Mouse (Mus musculus): ENCODE measurements around the gene Cyth1.

The Cyth1 gene

DNA sequence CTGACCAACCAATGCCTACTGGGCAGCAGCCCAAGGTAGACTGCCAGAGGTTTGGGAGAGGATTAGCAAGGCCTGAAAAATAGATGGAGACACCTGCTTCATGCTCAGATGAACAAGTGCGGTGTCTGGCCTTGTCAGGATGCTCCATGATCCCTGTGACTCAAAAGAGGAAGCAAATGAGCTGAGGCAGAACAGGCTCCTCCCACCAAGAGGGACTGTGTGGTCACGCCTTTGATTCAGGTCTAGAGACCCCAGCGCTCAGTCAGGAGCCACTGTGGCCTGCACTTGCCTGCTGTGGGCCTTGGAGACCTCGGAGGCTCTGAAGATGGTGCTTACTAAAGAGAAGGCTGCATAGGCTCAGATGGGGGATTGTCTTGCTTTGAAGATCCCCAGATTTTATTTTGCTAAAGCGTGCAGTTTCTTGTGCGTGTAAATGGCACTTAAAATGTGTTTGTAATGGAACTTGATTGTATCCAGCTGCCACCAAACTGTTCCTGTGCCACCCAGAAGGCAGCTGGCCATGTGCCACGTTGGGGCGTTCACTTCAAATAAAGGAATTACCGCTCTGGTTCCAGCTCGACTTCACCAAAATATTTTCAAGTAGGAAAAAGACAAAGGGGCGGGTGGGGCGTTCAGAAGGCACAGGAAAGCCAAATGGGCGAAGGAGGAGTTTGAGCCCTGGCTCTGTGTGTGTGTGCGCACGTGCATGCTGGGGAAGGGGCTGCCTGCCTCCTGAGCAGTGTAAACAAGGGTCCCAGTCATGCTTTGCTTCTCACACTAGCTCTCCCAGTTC is 6.0 kb upstream of the Cyth1 start:
- DNase-seq (ENCODE audit: low spot score), result no peak

DNA sequence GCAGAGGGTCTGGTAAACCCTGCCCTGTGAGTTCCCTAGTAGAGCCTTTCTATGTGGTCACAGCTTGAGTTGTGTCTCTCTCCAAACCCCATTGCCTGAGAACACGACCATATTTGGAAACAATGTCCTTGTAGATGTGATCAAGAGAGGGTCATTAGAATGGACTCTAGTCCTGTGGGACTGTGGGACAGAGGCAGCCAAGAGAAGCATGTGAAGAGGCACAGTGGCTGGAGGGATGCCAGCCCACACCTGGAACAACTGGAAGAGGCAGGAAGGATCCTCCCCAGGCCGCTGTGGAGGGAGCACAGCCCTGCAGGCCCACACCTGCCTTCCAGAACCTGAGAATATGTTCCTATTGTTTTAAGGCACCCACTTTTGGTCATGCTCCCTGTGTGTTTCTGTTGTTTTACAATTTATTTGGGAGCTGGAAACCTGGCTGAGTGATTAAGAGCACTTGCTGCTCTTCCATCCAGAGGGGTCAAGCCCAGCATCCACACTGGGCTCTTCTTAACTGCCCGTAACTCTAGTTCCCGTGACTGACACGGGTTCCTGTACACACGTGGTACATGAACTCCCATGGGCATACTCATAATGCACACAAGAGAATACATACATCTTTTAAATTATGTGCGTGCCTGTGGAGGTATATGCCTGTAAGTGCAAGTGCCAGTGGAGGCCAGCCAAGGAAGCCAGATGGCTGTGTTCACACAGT is 5.2 kb upstream of the Cyth1 start:
- DNase-seq (ENCODE audit: low spot score), result no peak

DNA sequence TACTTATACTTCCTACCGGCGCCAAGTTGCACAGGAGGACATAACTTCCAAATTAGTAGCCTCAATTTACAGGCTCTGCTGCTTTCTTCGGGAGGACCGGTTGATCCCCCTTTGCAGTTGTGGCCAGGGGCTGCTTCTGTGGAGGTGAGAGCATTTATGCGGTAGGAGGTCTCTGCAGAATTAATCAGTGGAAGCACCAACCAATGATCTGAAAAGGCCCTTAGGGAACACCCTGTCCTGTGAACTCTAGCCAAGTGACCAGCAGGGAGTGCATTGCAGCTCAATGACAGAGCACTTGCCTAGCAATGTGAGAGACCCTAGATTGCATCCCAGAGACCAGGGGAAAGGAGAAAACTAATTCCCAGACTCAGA is 606 bp upstream of the Cyth1 start:
- no peak for DNase-seq (ENCODE audit: low spot score)

DNA sequence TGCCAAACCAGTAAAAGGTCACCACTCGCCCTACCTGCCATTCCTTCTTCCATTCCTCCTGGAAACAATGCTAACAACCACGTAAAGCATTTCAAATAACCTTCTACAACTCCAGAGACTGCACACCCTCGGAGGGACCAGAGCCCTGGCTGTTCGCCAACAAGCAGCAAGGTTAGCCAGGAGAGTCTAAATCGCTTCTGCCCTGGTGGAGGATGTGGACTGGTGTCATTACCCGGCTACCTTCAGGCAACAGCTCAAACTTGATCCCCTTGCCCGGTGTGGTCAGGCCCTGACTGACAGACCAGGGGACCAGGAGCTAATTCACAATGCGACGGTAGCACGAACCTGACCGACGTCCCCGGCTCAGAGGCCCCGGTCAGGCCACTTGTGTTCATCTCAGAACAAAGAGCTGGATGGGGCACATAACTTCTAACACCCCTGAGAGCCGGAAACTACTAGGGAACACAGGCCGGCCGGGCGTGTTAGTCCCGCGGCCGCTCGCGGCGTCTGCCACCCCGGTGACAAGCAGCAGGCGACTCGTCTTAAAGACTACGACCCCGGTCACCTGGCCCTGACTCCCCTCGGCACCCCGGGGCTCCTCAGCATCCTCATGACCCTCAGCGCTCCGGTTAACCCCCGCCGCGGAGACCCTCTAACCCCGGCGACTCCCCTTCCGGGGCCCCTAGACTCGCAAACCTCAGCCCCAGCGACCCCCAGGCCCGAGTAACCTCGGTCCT is 865 bp downstream of the Cyth1 start:
- DNase-seq (ENCODE audit: low spot score), result no peak

DNA sequence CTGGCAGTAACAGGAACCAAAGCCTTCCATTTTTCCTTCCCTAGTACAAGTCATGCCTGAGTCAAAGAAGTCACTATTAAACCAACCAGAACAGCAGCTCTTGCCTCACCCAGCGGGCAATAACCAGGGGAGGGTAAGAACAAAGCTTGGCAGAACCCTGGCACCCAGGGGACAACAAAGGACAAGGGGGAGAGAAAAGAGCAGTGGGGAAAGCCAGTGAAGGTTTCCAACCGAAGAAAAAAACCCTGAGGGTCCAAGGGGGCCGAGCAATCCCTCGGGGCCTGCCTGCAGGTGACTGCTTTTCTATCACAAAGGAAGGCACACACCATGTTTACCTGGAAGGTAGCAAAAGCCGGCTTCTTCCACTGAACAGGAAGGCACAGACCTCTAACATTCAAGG is 1.7 kb downstream of the Cyth1 start:
- DNase-seq (ENCODE audit: low spot score), result no peak

DNA sequence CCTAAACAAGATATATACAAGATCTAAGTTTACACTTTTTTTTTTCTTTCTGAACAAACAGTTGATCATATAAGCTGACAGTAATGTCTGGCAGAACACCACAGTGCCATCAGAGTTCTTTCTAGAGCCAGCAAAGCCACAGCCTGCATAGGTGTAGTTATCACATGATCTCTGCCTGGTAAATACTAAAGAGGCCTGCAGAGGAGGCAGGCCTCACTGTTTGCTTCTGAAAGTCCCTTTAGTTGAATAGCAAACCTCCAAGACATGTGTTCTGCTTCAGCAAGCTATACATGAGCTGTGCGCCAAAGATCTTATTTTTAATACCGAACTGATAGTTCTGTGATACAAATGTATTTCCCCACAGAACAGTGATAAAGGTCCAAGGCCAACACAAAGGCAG is 3.3 kb downstream of the Cyth1 start:
- no peak for DNase-seq (ENCODE audit: low spot score)

DNA sequence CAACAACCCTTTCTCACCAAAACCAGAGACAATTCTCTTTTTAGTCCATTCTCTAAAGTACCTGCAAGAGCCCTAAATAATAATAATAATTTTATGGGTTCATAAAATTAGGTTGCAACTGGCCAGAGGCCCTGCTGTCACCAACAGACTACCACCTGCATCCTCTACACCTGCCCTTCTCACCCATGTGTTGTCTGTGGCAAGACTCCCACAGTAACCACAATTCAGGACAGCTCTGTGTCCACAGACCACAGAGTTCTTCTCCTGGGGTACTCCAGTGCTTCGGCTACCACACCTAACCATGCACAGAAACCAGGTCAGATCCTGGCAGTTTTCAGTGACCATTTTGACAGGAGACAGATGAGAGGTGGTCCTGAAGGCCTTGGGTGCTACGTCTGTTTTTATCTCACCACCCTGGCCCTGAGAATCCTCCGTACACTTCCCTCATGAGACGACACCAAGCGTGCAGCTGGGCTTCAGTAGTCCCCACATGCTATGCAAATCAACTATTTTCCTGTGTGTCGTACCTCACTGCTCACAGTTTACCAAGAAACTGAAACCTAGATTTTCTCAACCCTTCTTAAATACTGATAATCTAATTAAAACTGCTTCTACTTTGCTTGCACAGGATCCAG is 4.6 kb downstream of the Cyth1 start:
- no peak for DNase-seq (ENCODE audit: low spot score)

DNA sequence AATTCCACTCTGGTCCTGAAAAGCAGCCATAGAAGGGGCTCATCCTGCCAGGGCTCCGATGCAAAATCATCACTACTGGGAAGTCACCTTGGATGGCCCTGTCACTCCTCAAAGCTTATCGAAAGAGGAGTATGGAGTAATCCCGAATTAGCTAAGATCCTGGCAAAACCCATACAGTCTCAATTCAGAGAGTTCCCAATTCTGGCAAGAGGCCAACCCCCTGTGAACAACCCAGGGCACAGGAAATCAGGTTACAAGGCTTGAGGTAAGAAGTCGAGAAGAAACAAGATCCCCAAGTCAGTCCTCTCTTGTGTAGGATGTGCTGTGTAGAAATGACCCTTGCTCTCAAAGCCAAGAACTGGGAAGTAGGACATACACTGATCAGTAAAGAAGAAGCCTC is 5.9 kb downstream of the Cyth1 start:
- no peak for DNase-seq (ENCODE audit: low spot score)

DNA sequence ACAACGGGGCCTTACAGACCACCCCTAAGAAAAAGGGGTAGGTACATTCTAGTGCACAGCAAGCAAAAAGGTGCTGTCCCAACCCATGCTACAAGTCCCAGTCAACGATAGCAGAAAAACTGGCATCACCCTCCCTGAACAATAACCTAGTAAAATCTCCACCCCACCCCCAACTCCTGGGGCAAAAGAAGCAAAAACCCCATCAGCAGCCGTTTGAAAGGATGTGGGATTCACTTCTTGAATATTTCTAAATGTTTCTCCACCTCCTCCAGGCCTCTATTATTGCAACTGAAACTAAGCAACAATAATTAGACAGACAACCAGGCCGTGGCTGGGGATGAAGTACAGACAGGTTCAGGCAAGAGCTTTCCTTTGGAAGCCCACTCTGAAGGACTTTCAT is 8.0 kb downstream of the Cyth1 start:
- DNase-seq (ENCODE audit: low spot score), result no peak

DNA sequence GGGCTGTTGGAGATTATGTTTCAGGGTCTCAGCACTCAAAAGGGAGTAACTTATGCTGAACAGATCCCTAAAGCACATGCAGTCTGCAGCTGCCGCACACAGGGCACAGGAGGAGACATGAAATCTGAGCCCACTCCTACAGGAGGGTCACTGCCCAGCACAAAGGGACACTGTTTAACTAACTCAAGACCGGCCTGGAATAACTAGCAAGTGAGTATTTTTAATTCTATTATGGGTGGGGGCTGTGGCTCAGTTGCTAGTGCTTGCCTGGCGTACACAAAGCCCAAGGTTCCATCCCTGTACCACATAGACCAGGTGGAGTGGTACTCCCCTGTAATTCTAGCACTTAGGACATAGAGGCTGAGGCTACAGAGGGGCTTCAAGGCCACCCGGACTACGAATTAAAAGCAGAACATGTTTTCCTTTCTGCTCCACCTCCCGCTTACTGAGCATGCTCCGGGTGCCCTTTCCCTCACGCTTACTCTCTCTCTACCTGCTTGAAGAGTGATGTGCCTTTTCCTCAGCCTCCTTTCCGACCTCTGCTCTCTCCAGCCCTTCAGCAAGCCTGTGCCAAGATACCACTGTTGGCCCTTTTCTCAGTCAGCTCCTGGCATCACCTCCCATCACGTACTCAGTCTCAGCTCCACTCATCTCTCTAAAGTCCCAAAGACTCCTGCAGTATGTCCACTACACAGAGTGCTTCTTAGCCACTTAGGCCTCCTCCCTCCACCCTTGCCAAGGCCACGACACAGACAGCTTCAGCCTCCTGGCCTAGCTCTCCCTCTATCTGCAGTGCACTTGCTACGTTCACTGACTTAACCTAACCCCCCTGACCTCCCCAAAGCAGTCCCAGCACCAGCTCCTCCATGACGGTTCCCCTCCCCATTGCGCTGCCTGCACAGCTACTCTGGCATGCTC is 8.9 kb downstream of the Cyth1 start:
- DNase-seq (ENCODE audit: low spot score), result no peak

DNA sequence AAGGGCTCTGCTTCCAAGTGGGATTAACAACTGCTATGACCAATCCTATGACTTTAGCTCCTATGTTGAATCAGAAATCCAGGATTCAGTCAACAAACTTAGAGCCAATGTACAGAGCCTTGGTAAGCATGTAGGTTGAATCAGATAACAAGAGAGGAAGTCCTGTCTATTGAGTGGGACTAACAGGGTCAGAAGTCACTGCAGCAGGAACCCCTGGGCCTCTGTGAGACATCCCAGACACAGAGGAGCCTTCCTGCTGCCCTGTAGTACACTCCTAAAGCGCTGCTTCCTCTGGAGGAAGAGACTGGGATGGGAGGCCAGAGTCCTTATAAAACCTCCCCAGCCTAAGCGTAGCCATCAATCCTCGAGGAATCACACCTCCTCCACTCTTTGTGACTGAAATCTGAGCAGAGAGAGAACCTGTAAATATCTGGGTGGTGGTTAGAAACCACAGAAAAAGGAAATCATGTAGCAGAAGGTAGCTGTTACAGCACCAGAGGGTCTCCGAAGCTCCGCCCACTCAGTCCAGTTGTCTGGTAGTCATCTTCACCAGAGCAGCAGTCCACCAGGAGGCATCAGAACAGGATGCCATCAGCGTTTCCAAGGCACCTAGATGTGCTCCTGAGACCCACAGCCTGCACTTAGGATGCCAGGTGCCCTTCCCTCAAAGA is 11.7 kb downstream of the Cyth1 start:
- no peak for DNase-seq (ENCODE audit: low spot score)

DNA sequence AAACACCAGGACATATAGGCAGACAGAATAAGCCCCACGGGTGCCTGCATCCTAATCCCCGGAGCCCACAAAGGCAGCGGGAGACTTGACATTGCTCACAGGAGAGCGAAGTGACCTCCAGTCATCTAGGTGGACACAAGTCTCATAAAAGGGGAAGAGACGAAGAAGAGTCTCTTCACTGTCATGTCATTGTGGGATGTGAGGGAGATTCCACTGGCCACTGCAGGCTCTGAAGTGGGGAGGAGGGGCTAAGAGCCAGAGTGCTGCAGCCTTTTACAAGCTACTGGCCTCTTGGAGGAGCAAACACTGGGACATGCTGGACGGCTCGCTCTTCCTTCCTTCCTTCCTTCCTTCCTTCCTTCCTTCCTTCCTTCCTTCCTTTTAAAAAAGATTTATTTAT is 13.5 kb downstream of the Cyth1 start:
- DNase-seq (ENCODE audit: low spot score), result no peak

DNA sequence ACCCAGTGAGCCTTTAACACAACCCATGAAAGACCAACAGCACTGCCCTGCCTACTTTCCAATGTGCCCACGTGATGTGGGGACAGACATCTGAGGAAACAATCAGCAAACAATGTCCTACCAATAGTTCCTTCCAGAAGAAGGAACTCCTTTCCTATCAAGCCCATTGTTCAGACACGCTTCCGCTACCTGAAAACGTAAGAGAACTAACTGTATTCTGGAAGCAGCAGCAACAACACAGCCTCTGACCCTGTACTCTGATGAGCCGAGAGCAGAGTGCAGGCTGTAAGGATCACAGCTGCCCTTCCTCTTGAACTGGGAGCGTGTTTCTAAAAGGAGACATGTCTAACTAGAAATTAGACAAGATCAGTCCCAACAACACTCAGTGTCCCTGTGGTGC is 13.9 kb downstream of the Cyth1 start:
- DNase-seq (ENCODE audit: low spot score), result no peak

DNA sequence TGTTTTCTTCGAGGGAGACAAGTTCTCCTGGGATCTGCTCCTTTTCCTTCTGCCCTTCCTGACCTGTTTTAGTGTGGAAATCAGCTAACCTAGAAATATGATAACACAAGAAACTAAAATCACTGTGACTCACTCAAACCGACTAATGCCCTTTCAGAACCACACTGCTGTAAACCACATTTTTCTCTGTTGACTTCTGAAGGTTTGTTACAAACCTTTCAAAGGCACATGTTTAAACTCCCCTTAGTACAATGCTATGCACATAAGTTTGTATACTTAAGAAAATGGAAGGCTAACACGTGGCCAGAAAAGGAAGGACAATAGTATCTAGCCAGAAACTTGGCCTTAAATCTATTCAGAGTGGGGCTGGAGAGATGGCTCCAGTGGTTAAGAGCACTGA is 14.5 kb downstream of the Cyth1 start:
- DNase-seq (ENCODE audit: low spot score), result no peak

DNA sequence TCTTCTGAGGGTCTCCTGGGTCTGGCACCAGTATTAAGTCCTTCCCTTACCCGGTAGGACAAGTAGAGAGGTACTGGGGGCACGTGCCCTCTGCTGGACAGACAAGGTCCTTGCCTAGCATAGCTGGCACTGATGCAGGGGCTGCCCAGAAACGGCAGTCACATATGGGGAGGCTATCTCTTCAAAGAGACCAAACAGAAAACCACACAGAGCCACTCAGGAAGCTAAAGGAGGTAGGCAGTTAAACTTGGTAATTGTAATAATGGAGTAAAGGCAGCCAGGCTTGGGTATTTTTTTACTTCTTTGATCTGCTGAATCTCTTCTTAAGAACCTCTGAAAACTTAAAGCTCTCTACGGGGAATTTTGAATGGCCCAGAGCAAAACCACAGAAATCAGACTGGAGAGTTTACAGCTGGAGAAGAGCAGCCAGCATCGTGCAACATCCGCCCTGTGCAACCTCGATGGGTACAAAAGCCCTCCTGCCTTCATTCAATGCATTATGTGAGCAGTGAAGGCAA is 16.0 kb downstream of the Cyth1 start:
- DNase-seq (ENCODE audit: low spot score), result no peak

DNA sequence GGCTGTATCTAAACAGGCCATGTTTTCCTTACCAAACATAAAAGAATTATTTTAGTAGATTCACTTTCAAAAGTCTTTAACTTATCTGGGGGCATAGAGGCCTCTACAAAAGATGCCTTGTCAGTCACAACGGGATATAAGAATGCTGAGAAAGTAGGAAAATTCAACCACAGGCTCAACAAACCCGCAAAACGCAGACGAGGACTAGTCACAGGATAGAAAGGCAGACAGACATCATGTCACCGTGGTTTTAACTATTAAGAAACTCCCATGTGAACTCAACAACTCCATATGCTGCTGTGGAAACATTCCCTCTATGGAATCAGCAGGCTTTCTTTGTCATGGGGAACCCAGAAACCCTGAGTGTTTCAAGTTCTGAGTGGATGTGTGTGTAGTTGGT is 18.5 kb downstream of the Cyth1 start:
- DNase-seq (ENCODE audit: low spot score), result no peak

DNA sequence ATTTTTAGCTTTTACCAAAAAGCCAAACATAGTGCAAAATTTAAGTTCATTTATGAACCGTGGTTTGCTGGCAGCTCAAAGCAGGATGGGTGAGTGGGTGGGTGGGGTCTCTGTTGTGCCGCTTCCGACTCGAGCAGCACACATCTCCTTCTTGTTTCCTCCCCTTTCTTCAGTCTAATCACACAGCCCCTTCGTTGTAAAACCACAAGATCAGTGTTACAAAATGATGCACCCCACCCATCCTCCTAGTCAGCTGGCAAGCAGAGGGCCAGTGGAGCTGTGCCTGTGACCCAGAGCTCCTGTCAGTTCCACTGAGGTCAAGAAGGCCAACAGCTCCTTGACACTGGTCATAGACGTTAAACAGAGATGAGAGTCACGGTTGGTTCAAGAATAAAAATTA is 20.7 kb downstream of the Cyth1 start:
- no peak for DNase-seq (ENCODE audit: low spot score)

DNA sequence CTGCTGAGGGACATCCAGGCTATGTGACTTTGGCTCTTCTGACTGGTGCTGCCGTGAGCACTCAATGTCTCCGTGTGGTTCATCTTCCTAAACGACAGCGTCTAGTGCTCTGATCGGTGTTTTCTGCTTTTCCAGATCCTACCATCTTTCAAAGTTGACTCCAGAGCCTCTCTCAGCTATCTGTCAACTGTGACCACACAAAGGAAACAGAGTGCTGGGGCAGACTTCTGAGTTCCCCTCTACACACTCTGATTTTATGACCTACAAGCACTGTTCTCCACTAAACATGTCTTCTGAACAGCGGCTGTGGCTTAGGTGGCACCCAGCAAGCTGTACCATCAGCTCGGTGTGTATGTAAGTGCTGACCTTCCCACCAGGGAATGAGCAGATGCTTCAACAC is 21.5 kb downstream of the Cyth1 start:
- no peak for DNase-seq (ENCODE audit: low spot score)

DNA sequence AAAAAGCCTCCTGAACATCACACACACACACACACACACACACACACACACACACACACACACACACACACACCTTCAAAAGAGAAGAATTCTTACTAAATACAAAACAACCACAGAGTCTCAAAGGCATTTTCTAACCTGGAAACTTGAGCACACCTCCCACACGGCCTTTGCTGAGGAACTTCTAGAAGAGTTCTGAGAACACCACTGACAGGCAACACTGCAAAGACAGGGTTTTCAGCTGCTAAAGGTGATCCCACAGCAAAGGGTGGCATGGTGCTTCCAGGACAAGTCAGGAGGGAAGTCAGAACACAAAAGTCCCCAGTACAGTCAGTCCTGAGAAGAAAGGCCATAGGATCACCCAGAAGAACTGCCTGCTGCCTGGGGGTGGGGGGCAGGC is 22.5 kb downstream of the Cyth1 start:
- no peak for DNase-seq (ENCODE audit: low spot score)

DNA sequence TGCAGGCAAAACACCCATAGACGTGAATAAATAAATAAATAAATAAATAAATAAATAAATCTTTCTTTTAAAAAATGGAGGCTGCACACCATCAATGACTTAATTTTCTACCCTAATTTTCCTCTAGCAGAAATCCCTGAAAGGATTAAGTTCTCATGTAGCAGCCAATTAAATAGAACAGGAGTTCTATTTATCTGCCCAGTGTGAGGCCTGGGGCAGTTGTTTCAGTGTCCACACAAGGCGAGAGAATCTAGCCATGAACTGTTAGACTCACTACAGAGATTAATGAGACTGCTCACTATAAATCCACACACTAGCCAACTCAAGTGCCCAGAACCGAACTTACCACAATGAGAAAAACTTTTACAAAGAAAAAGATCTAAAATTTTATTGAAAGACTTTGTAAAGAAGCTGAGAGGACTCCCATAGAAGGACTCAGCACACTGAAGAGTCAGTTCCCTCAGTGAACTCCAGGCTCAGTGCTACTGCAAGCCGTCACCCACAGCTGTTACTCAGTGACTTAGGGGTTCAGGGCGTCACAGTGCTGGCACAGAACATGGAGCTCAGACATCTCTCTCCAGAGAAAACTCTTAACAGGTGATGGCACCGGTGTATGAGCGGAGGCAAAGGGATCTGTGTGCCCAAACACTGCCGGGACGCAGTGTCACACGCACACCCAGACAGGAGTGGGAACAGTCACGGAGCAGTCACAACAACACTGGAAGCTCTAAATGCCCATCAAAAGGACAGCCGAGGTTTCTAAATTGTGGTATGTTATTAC is 23.1 kb downstream of the Cyth1 start:
- no peak for DNase-seq (ENCODE audit: low spot score)

Measured in layer of hippocampus, adult 9-10 months (tissue).